Mouse (Mus musculus): Measurements from ENCODE around the gene Fam107b.

Gene Fam107b

DNA sequence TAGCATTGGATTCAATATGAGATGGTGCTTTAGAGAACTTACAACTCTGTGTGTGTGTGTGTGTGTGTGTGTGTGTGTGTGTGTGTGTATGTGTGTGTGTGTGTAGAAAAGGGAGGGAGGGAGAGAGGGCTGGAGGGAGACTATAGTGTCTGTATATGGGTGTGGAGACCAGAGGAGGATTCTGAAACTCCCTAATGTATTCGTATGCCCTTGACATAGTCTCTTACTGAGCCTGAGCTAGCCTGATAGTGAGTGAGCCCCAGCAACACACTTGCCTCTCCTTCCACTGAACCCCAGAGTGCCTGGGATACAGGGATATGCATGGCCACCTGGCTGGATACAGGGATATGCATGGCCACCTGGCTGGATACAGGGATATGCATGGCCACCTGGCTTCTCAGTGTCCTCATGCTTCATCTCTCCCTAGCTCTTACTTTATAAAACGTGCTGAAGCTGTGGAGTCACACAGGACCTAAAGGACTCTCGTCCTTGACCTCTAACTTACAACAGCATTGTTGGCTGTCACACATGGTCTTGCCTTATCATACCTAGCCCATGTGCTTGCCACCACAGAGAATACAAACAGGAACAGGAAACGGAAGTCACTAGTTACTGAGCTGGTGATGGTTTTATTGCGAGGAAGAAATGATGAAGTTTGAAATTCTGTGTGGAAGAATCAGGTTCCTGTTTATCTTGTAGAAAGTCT is 157.1 kb downstream of the Fam107b start:
- in situ Hi-C loops (cut with MboI; ENCODE audit: unreplicated experiment in 2 of 2), result loop anchor here (5.0 to 10.0 kb wide), 3 partner anchors 35 to 305 kb away; partner anchors contain the start of genes Dclre1c (in 2 of the 2) and Meig1 (in 2 of the 2)

GRCm38 (mm10) chr2:3728090-3728489 is 157.8 kb downstream of the Fam107b start:
- in situ Hi-C loops (cut with MboI; ENCODE audit: unreplicated experiment in 2 of 2), result loop anchor here (5.0 to 10.0 kb wide), 3 partner anchors 34 to 306 kb away; partner anchors contain the start of genes Dclre1c (in 2 of the 2) and Meig1 (in 2 of the 2)

DNA sequence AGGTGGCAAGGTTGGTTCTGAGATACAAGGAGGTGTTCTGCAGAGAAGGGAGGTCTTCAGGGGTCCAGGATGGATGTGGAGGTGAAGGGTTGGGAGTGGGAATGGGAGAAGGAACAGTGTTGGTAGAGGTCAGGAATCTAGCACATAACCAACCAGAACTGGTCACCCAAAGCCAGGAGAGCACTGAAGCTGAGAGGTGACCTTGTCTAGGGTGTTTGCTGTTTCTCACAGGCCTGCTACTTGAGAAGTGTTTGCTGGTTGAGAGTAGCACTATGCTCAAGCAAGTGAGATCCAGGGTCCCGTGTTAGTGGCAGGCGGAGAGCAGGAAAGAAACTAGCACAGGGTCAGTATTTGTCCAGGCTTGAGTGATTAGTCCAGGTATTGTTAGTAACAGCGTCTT is 159.3 kb downstream of the Fam107b start:
- in situ Hi-C loops (cut with MboI; ENCODE audit: unreplicated experiment in 2 of 2), result loop anchor here (5.0 to 10.0 kb wide), 3 partner anchors 33 to 307 kb away; partner anchors contain the start of genes Dclre1c (in 2 of the 2) and Meig1 (in 2 of the 2)

DNA sequence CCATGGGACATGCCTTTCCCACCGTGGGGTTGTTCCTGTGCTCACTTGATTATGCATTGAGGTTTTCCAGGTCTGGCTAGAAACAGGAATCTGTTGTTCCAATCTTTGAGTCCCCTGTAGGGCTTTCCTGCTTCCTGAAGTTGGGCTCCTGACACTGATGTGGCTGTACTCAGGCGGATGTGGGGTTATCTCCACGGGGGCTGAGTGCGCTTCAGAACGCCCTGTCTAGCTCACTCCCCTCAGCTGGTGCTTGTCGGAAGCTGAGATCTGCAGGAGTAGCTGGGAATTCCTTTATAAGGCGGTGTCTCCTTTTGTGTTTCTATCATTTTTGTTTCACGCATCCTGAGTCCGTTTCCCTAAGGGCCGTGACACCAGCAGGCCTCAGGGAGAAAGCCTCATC is 160.5 kb downstream of the Fam107b start:
- in situ Hi-C loops (cut with MboI; ENCODE audit: unreplicated experiment in 2 of 2), result no loop called here

- in situ Hi-C loops (cut with MboI; ENCODE audit: unreplicated experiment in 2 of 2), result no loop called here
These were observed 161.2 kb downstream of the Fam107b start for GRCm38 (mm10) chr2:3731316-3732015.

- in situ Hi-C loops (cut with MboI; ENCODE audit: unreplicated experiment in 2 of 2), result no loop called here
These were observed 167.8 kb downstream of the Fam107b start for GRCm38 (mm10) chr2:3737917-3738694.

- in situ Hi-C loops (cut with MboI; ENCODE audit: unreplicated experiment in 2 of 2), result no loop called here
These were observed 168.4 kb downstream of the Fam107b start for GRCm38 (mm10) chr2:3738734-3739133.

GRCm38 (mm10) chr2:3739351-3739961 is 169.2 kb downstream of the Fam107b start:
- in situ Hi-C loops (cut with MboI; ENCODE audit: unreplicated experiment in 2 of 2), result no loop called here

GRCm38 (mm10) chr2:3740256-3740655 is 170.0 kb downstream of the Fam107b start:
- in situ Hi-C loops (cut with MboI; ENCODE audit: unreplicated experiment in 2 of 2), result no loop called here

DNA sequence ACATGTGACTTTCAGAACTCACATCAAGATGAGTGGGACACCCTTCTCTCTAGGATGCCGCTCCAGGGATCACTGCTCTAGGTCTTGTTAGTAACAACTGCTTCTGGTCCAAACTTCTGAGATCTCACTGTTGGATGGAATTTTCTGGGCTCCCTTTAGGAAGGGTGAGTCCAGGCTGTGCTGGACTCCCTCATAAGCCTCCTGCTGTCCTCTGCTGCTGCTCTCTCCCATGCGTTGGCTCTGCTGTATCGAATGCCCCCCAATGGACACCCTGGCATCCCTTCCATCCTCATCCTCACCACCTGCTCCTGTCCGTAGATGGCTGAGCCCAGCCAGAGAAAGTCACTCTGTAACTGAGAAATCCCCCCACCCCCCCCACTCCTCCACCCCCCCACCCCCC is 170.4 kb downstream of the Fam107b start:
- in situ Hi-C loops (cut with MboI; ENCODE audit: unreplicated experiment in 2 of 2), result no loop called here

DNA sequence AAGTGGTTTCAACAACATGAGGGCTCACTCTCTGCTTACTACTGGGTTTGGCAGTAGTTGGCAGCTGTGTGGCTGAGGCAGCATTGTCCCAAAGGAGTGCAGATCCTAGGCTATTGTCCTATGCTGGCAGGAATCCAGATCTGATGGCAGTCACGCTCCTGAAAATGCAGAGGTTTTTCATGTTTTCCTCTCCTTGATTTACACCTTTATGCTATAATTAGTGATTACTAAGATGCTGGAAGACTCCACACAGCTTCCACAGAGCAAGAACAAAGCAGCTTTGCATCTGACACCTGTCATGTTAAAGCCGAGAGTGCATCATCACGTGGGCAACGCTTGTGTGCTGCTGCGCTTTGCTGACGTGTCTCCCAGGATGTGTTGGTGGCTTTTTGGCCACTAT is 172.2 kb downstream of the Fam107b start:
- in situ Hi-C loops (cut with MboI; ENCODE audit: unreplicated experiment in 2 of 2), result no loop called here

- in situ Hi-C loops (cut with MboI; ENCODE audit: unreplicated experiment in 2 of 2), result no loop called here
These were observed 174.8 kb downstream of the Fam107b start for GRCm38 (mm10) chr2:3745041-3745440.

DNA sequence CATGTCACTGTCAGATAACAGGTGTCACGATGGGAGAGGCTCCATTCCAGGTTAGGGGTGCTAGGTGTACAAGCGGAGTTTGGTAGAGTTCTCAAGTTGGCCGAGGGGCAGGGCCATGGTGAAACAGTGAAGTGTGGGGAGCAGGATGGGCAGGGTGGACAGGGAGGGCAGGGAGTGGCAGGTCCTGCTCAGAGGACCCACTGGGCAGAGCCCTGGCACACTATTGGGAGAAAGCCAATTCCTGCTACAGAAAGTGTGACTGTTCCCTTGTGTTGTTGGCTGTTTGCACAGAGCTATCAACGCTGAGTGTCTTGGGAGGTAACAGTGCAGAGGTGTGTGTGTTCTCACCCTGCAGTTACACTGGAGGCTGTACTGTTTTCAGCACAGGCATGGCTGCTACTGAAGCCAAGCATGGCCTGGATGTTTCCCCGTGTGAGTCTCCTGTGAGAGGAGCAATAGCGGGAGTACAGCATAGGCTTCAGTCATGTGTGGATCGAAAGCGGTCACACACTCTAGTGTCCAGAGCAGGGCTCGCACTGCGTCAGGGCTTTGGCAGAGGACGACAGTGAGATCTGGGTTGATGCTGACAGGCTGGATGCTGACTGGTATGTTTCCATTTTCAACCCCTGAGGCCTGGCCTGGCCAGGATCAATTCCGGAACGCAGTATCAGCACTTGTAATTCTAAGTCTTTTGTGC is 175.8 kb downstream of the Fam107b start:
- in situ Hi-C loops (cut with MboI; ENCODE audit: unreplicated experiment in 2 of 2), result no loop called here

DNA sequence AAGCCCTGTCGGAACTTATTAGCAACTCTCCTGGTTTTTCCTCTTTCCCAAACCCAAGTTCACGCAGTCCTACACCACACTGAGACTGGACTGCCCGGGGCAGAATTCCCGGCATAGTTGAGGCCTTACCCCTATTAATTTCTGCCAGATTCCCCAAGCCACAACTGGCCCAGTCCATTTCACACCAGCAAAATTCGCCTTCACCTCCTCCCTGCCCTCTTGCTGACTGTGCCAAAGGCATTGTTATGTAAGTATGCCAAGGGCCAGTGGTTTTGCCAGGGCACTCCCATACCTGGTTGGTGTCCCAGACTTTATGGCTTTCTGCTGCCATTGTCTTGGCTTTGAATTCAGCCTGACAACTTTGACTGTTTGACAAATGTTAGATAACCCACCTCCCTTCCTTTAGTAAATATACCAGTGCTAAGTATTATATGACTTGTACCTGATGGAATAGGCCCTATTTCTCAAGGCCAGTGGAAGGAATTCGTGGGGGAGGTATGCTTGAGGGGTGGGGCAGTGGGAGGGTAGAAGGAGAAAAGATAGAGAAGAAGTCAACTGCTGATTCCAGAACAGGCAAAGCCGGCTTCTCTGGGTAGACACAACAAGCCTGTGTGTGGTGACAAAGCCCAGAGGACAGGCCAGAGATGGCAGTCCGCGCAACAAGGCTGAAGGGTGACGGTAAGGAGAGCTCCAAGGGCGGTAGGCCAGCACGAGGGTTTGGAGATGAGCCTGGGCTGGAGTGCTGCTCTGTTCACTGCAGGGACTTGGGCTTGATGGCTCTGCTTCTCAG is 178.6 kb downstream of the Fam107b start:
- in situ Hi-C loops (cut with MboI; ENCODE audit: unreplicated experiment in 2 of 2), result no loop called here

GRCm38 (mm10) chr2:3749504-3750024 is 179.3 kb downstream of the Fam107b start:
- in situ Hi-C loops (cut with MboI; ENCODE audit: unreplicated experiment in 2 of 2), result no loop called here

- in situ Hi-C loops (cut with MboI; ENCODE audit: unreplicated experiment in 2 of 2), result no loop called here
These were observed 179.8 kb downstream of the Fam107b start for GRCm38 (mm10) chr2:3750126-3750525.

GRCm38 (mm10) chr2:3752365-3752764 is 182.1 kb downstream of the Fam107b start:
- in situ Hi-C loops (cut with MboI; ENCODE audit: unreplicated experiment in 2 of 2), result no loop called here

DNA sequence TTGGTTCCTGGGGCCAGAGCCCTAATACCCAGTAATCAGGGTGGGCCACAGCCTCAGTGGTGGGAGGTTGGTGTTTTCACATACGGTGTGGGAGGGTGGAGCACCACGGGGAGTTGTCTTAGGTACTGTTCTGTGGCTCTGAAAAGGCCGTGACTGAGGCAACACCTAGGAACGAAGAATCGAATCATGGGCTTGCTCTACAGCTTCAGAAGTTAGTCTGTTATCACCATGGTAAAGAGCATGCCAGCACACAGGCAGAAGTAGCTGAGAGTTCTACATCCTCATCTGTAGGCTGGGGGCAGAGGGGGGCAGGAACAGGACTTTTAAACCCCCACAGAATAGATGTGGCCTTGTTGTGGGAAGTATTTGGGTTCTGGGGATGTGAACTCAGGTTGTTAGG is 182.6 kb downstream of the Fam107b start:
- in situ Hi-C loops (cut with MboI; ENCODE audit: unreplicated experiment in 2 of 2), result no loop called here

DNA sequence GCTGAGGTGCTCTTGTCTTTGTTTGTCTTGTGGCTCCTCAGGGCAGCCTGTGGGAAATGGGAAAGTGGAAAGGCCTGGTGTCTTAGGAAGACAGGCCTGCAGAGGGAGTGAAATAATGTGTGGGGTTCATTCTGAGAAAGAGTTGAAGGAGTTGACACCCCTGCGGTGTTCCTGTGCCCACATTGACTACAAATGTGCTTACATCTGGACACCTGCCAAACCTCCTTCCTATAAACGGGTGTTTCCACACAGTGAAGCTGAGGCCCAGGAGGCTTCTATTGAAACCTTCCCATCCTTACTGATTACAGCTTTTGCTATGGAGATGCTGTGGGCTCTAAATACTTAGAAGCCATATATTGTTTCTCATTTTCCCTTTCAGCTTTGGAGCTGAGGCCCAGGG is 183.5 kb downstream of the Fam107b start:
- in situ Hi-C loops (cut with MboI; ENCODE audit: unreplicated experiment in 2 of 2), result no loop called here

All from v-Abl transformed pro-B cells (cell line).